Mouse (Mus musculus) bone marrow, adult 2 months (tissue): ENCODE data around the gene Dlg2.

Experiments used
- CTCF ChIP-seq: fragments of 200-500 bp; IDR thresholded peaks from 2 replicates; pipeline ENCODE4 v1.5.1; 2011; ENCODE audit warnings: low read length, control low read depth; ENCODE audit not compliant: control insufficient read depth, insufficient read depth
- POLR2A ChIP-seq: fragments of 200-500 bp; IDR thresholded peaks from 2 replicates; pipeline ENCODE4 v1.6.1; 2011; ENCODE audit warnings: low read depth, mild to moderate bottlenecking, control low read depth, low read length, borderline replicate concordance; ENCODE audit not compliant: control insufficient read depth

GRCm38 (mm10) chr7:91919738-91920137 is 1443.3 kb downstream of the Dlg2 start:
- TF ChIP-seq POLR2A (no peak), CTCF (no peak)
